Comparison of ENCODE assay signal across 32 mouse cellular contexts in genomic region chr2:147082391-147082790, GRCm38 (mm10). TPM values are rescaled to one million over a fixed set of nuclear protein-coding genes. Genes with fewer than 3 reads are reported as not detected.
"Had no signal": no experiment of that assay in that cellular context is flagged by ENCODE, and none has a peak within 500 bp of the region (broad histone marks: within the 10 kb centered on the region; RNA-seq: fewer than 3 reads in every experiment).

No protein-coding gene starts in this region.

- H3K27ac ChIP-seq: gastrocnemius, adult 2 months; heart, embryonic 10.5 days; hindbrain, embryonic 12.5 days; hindbrain, embryonic 14.5 days; kidney, embryonic 15.5 days; kidney, postnatal 0 days; limb, embryonic 10.5 days; limb, embryonic 12.5 days; liver, embryonic 13.5 days had no signal

- H3K9me3 ChIP-seq: heart, embryonic 10.5 days; hindbrain, embryonic 12.5 days; kidney, embryonic 15.5 days; limb, embryonic 10.5 days; limb, embryonic 12.5 days; liver, embryonic 13.5 days had no signal

- DNase-seq: gastrocnemius, adult 2 months; gastrocnemius, postnatal 10 days; gastrocnemius, postnatal 25 days; heart, adult 18-20 months; heart, postnatal 10 days; heart, postnatal 4 days; kidney, adult 11 months; kidney, adult 2 months; kidney, adult 9 months; kidney, postnatal 14 days; kidney, postnatal 36 days; layer of hippocampus, adult 9-11 months; layer of hippocampus, postnatal 36 days; liver; liver, embryonic 13.5 days had no signal

- H3K36me3 ChIP-seq: heart, embryonic 12.5 days; hindbrain, embryonic 12.5 days had no signal

- ATAC-seq: hindbrain, embryonic 16.5 days; intestine, embryonic 16.5 days had no signal

- H3K4me3 ChIP-seq: gastrocnemius, adult 2 months; heart, embryonic 10.5 days; heart, embryonic 12.5 days; hindbrain, embryonic 12.5 days; kidney, embryonic 15.5 days; limb, embryonic 10.5 days; limb, embryonic 12.5 days; liver, embryonic 13.5 days had no signal

- H3K4me2 ChIP-seq: heart, embryonic 12.5 days; hindbrain, embryonic 12.5 days; hindbrain, embryonic 14.5 days; kidney, embryonic 15.5 days; limb, embryonic 12.5 days; liver, embryonic 11.5 days; liver, embryonic 13.5 days had no signal

- H3K9ac ChIP-seq: heart, embryonic 12.5 days; hindbrain, embryonic 12.5 days; hindbrain, embryonic 14.5 days; kidney, embryonic 15.5 days; limb, embryonic 12.5 days; liver, embryonic 13.5 days had no signal

RNA-seq across cellular contexts. Expression of gene Nkx2-4, which starts 2.9 kb away (rescaled TPM):
- polyA plus RNA-seq: frontal cortex, adult 2 months; heart, embryonic 10.5 days; heart, embryonic 12.5 days; heart, embryonic 14.5 days; heart, embryonic 16.5 days; hindbrain, embryonic 12.5 days; hindbrain, embryonic 14.5 days; hindbrain, embryonic 16.5 days; intestine, embryonic 14.5 days; intestine, embryonic 16.5 days; kidney, adult 2 months; kidney, embryonic 15.5 days; kidney, postnatal 0 days; large intestine, adult 2 months; limb, embryonic 10.5 days; limb, embryonic 12.5 days; limb, embryonic 14.5 days; liver, embryonic 11.5 days; liver, embryonic 13.5 days had no signal
